Mouse (Mus musculus): Measurements from ENCODE around the gene Eno2. TPM values are rescaled to one million over a fixed set of nuclear protein-coding genes. Genes with fewer than 3 reads are reported as not detected.

Eno2 gene
- polyA plus RNA-seq, 1 experiment from 2014 or later, result 10.5 TPM

GRCm38 (mm10) chr6:124742839-124743514 lies 26.5 kb downstream of the Eno2 start:
- Histone ChIP-seq H3K9me3 (no peaks in the 10 kb centered on the region), H3K4me2 (no peak overlapping the region), H3K27ac (no peak overlapping the region), H3K4me3 (replicated peaks) (no peak overlapping the region), H3K9ac (no peak overlapping the region), H3K27me3 (no peaks in the 10 kb centered on the region), H3K4me1 (peaks cover 49% of the 10 kb centered on the region), H3K36me3 (replicated peaks) (peaks cover 54% of the 10 kb centered on the region)
- 92% methylated on average over 15 of the region's 15 CpGs for WGBS
- no peak for ATAC-seq (ENCODE audit: low FRiP score)

- Histone ChIP-seq H3K4me1 (peaks cover 45% of the 10 kb centered on the region), H3K9me3 (no peaks in the 10 kb centered on the region), H3K27me3 (no peaks in the 10 kb centered on the region), H3K4me2 (peak overlapping the region; percentile 75), H3K9ac (peak overlapping the region; percentile 87), H3K4me3 (replicated peaks) (peak overlapping the region; percentile 64), H3K27ac (peak overlapping the region; percentile 100), H3K36me3 (replicated peaks) (peaks cover 43% of the 10 kb centered on the region)
- no peak for ATAC-seq (ENCODE audit: low FRiP score)
- 63% methylated on average over 3 of the region's 3 CpGs for WGBS
Measured at GRCm38 (mm10) chr6:124741842-124742241, 27.6 kb downstream of the Eno2 start.

- peak within 1 kb of the TSS; percentile 100 for H3K27ac ChIP-seq
- under 1% methylated on average over 41 of the region's 41 CpGs for WGBS
- H3K4me1 ChIP-seq, result peaks cover 38% of the 10 kb centered on the region
Measured at GRCm38 (mm10) chr6:124740888-124741761, 28.3 kb downstream of the Eno2 start, which contains the start of gene Grcc10. Grcc10 (minus strand) TSS chr6:124741374.

GRCm38 (mm10) chr6:124740211-124740887 lies 29.1 kb downstream of the Eno2 start:
- H3K36me3 ChIP-seq (replicated peaks), result peaks cover 35% of the 10 kb centered on the region
- H3K9me3 ChIP-seq, result no peaks in the 10 kb centered on the region
- peak overlapping the region; percentile 100 for H3K27ac ChIP-seq
- H3K27me3 ChIP-seq, result no peaks in the 10 kb centered on the region
- H3K4me2 ChIP-seq, result peak overlapping the region; percentile 75
- peaks cover 34% of the 10 kb centered on the region for H3K4me1 ChIP-seq
- peak; percentile 24 for ATAC-seq (ENCODE audit: low FRiP score)
- 1% methylated on average over 29 of the region's 29 CpGs for WGBS
- H3K4me3 ChIP-seq (replicated peaks), result peak overlapping the region; percentile 64
- peak overlapping the region; percentile 87 for H3K9ac ChIP-seq

More at GRCm38 (mm10) chr6:124740888-124741761, 28.3 kb downstream of the Eno2 start, which contains the start of gene Grcc10:
- ATAC-seq (ENCODE audit: low FRiP score), result peak; percentile 80
- H3K9me3 ChIP-seq, result no peaks in the 10 kb centered on the region
- H3K4me2 ChIP-seq, result peak within 1 kb of the TSS; percentile 75
- H3K36me3 ChIP-seq (replicated peaks), result peaks cover 36% of the 10 kb centered on the region
- H3K4me3 ChIP-seq (replicated peaks), result peak within 1 kb of the TSS; percentile 64
- peak within 1 kb of the TSS; percentile 87 for H3K9ac ChIP-seq
- H3K27me3 ChIP-seq, result no peaks in the 10 kb centered on the region

GRCm38 (mm10) chr6:124739231-124739796 lies 30.2 kb downstream of the Eno2 start:
- no peak for ATAC-seq (ENCODE audit: low FRiP score)
- Histone ChIP-seq H3K36me3 (replicated peaks) (peaks cover 27% of the 10 kb centered on the region), H3K4me2 (peak overlapping the region; percentile 75), H3K4me3 (replicated peaks) (peak overlapping the region; percentile 64; the same call in 1 of the 2 replicates), H3K9ac (peak overlapping the region; percentile 87; the same call in 1 of the 2 replicates), H3K4me1 (peaks cover 30% of the 10 kb centered on the region), H3K27me3 (no peaks in the 10 kb centered on the region), H3K27ac (peak overlapping the region; percentile 100), H3K9me3 (no peaks in the 10 kb centered on the region)
- WGBS, result 88% methylated on average over 10 of the region's 10 CpGs

- H3K36me3 ChIP-seq (replicated peaks), result peaks cover 20% of the 10 kb centered on the region
- ATAC-seq (ENCODE audit: low FRiP score), result no peak
- peak within 1 kb of the TSS; percentile 64; the same call in 1 of the 2 replicates for H3K4me3 ChIP-seq (replicated peaks)
- WGBS, result 30% methylated on average over 15 of the region's 15 CpGs
- H3K9ac ChIP-seq, result peak within 1 kb of the TSS; percentile 38; the same call in 1 of the 2 replicates
- no peaks in the 10 kb centered on the region for H3K27me3 ChIP-seq
- H3K27ac ChIP-seq, result peak within 1 kb of the TSS; percentile 100; the same call in 1 of the 2 replicates
- no peaks in the 10 kb centered on the region for H3K9me3 ChIP-seq
- peaks cover 30% of the 10 kb centered on the region for H3K4me1 ChIP-seq
- H3K4me2 ChIP-seq, result peak within 1 kb of the TSS; percentile 75
Measured at GRCm38 (mm10) chr6:124738511-124739023, 30.9 kb downstream of the Eno2 start, which contains the start of gene Ptpn6. Ptpn6 (minus strand) TSS chr6:124738714.

GRCm38 (mm10) chr6:124737040-124737439 lies 32.4 kb downstream of the Eno2 start:
- 92% methylated on average over 11 of the region's 11 CpGs for WGBS
- Histone ChIP-seq H3K4me2 (no peak overlapping the region), H3K27me3 (no peaks in the 10 kb centered on the region), H3K4me3 (replicated peaks) (no peak overlapping the region), H3K4me1 (peaks cover 29% of the 10 kb centered on the region), H3K27ac (no peak overlapping the region), H3K9ac (no peak overlapping the region), H3K36me3 (replicated peaks) (peaks cover 7% of the 10 kb centered on the region; the same call in 1 of the 2 replicates), H3K9me3 (no peaks in the 10 kb centered on the region)
- ATAC-seq (ENCODE audit: low FRiP score), result no peak

- Histone ChIP-seq H3K9me3 (no peaks in the 10 kb centered on the region), H3K36me3 (replicated peaks) (peaks cover 7% of the 10 kb centered on the region; the same call in 1 of the 2 replicates), H3K4me1 (peaks cover 13% of the 10 kb centered on the region), H3K27me3 (no peaks in the 10 kb centered on the region), H3K4me2 (no peak overlapping the region), H3K9ac (no peak overlapping the region), H3K4me3 (replicated peaks) (no peak overlapping the region), H3K27ac (no peak overlapping the region)
- ATAC-seq (ENCODE audit: low FRiP score), result no peak
- 94% methylated on average over 3 of the region's 3 CpGs for WGBS
Measured at GRCm38 (mm10) chr6:124734417-124734816, 35.1 kb downstream of the Eno2 start.

- WGBS, result 48% methylated on average over 19 of the region's 19 CpGs
- Histone ChIP-seq H3K9me3 (no peaks in the 10 kb centered on the region), H3K27me3 (no peaks in the 10 kb centered on the region), H3K4me1 (no peaks in the 10 kb centered on the region), H3K4me2 (no peak overlapping the region), H3K27ac (no peak overlapping the region), H3K9ac (no peak overlapping the region), H3K4me3 (replicated peaks) (no peak overlapping the region), H3K36me3 (replicated peaks) (no peaks in the 10 kb centered on the region)
- no peak for ATAC-seq (ENCODE audit: low FRiP score)
Measured at GRCm38 (mm10) chr6:124732476-124733370, 36.8 kb downstream of the Eno2 start.

- H3K9me3 ChIP-seq, result no peaks in the 10 kb centered on the region
- no peak overlapping the region for H3K27ac ChIP-seq
- WGBS, result 89% methylated on average over 7 of the region's 7 CpGs
- no peak for ATAC-seq (ENCODE audit: low FRiP score)
- no peak overlapping the region for H3K9ac ChIP-seq
- no peaks in the 10 kb centered on the region for H3K36me3 ChIP-seq (replicated peaks)
- no peak overlapping the region for H3K4me2 ChIP-seq
- H3K4me3 ChIP-seq (replicated peaks), result no peak overlapping the region
- H3K4me1 ChIP-seq, result no peaks in the 10 kb centered on the region
- no peaks in the 10 kb centered on the region for H3K27me3 ChIP-seq
Measured at GRCm38 (mm10) chr6:124731038-124731437, 38.4 kb downstream of the Eno2 start.

Data from forebrain, embryonic 12.5 days (tissue).